Comparison of ENCODE assay signal across 9 mouse cellular contexts in genomic region chr11:32709563-32709962, GRCm38 (mm10).
DNase-seq lines count a peak whose midpoint lies in the region; ATAC-seq and TF ChIP-seq lines count a peak whose summit lies in the region.
"Had no signal": no experiment of that assay in that cellular context is flagged by ENCODE, and none has a peak within 500 bp of the region (broad histone marks: within the 10 kb centered on the region; RNA-seq: fewer than 3 reads in every experiment).

No protein-coding gene starts in this region.

- 15% methylated on average over 1 of the region's 1 CpGs for WGBS in kidney, embryonic 14.5 days

- 0 out of 2 replicates have a peak, but pooled peaks cover 3% of the 10 kb centered on the region for H3K4me1 ChIP-seq in kidney, embryonic 14.5 days (ENCODE audit: control insufficient read depth, insufficient read depth, low read length)
- peaks cover 13 to 56% of the 10 kb centered on the region in 2 experiments for H3K4me1 ChIP-seq in CH12.LX (ENCODE audit: control insufficient read depth in 1 of 2, insufficient read depth in 2 of 2)

- no peak overlapping the region for H3K9ac ChIP-seq in kidney, embryonic 14.5 days (ENCODE audit: low read depth, low read length)
- no peak overlapping the region for H3K9ac ChIP-seq in CH12.LX (ENCODE audit: insufficient read depth, low read depth)
- H3K9ac ChIP-seq: limb, embryonic 15.5 days had no signal

- H3K4me2 ChIP-seq in kidney, embryonic 14.5 days (replicated peaks; ENCODE audit: low read depth, low read length): no peak overlapping the region
- no peak overlapping the region for H3K4me2 ChIP-seq in CH12.LX (ENCODE audit: insufficient read depth, low read depth, poor library complexity, severe bottlenecking)
- H3K4me2 ChIP-seq: limb, embryonic 15.5 days had no signal

- H3K79me2 ChIP-seq in CH12.LX (replicated peaks; ENCODE audit: control insufficient read depth, extremely low read depth, insufficient read depth, poor library complexity, severe bottlenecking): peaks cover 30% of the 10 kb centered on the region

- H3K9me3 ChIP-seq in kidney, embryonic 14.5 days (ENCODE audit: control insufficient read depth, low read length): no peaks in the 10 kb centered on the region
- no peaks in the 10 kb centered on the region for H3K9me3 ChIP-seq in CH12.LX (replicated peaks; ENCODE audit: low read length)
- H3K9me3 ChIP-seq: limb, embryonic 15.5 days had no signal

- ATAC-seq in kidney, embryonic 14.5 days (ENCODE audit: low FRiP score, low TSS enrichment): no peak

- peak; percentile 72 for DNase-seq in kidney, postnatal 10 days
- peak; percentile 38 to 41 for DNase-seq in B cell, adult 2 months
- DNase-seq in CH12.LX (ENCODE audit: extremely low read depth): peak; percentile 58
- DNase-seq in cerebellum, postnatal 36 days: peak; percentile 53 to 77
- DNase-seq in kidney, postnatal 36 days: peak; percentile 62 to 68
- DNase-seq in retina, postnatal 1 day: peak; percentile 78

- peak; percentile 96 for TF ChIP-seq RAD21 in CH12.LX (IDR thresholded peaks at IDR 0.05; ENCODE audit: low read depth, low read length)

- in situ Hi-C loops in CH12.LX (cut with MboI; ENCODE audit: low pct_ligation_motif_present, low pct_unique_long_range_greater_than_20kb, low sequenced_read_pairs): loop anchor here (5.0 to 10.0 kb wide), 2 partner anchors 87 to 175 kb away; partner anchors contain the start of genes Efcab9 and Stk10

- dilution Hi-C loops in CH12.LX (cut with MboI; ENCODE audit: extremely low pct_ligation_motif_present, extremely low pct_unique_long_range_greater_than_20kb, low sequenced_read_pairs): no loop called here

- TF ChIP-seq POLR2A in CH12.LX (IDR thresholded peaks at IDR 0.05; ENCODE audit: low read depth, low read length): no peak

- H3K36me3 ChIP-seq in kidney, embryonic 14.5 days (ENCODE audit: control insufficient read depth, insufficient read depth, low read length): peaks cover 23% of the 10 kb centered on the region
- peaks cover 15 to 56% of the 10 kb centered on the region in 2 experiments for H3K36me3 ChIP-seq in CH12.LX (replicated peaks in 1 of 2; ENCODE audit: control insufficient read depth in 1 of 2, insufficient read depth in 1 of 2, low read length in 1 of 2)

- no peaks in the 10 kb centered on the region for H3K27me3 ChIP-seq in kidney, embryonic 14.5 days (ENCODE audit: control insufficient read depth, insufficient read depth, low read length)
- H3K27me3 ChIP-seq in CH12.LX (replicated peaks): no peaks in the 10 kb centered on the region
- H3K27me3 ChIP-seq: limb, embryonic 15.5 days had no signal

- H3K27ac ChIP-seq in kidney, embryonic 14.5 days (ENCODE audit: low read depth, low read length): no peak overlapping the region
- H3K27ac ChIP-seq in CH12.LX (ENCODE audit: insufficient read depth, low read depth): no peak overlapping the region
- H3K27ac ChIP-seq: limb, embryonic 15.5 days had no signal

- H3K4me3 ChIP-seq in kidney, embryonic 14.5 days (ENCODE audit: low read length): no peak overlapping the region
- H3K4me3 ChIP-seq in CH12.LX (replicated peaks in 1 of 3; ENCODE audit: low read depth in 2 of 3, low read length in 2 of 3, poor library complexity in 1 of 3): no peak overlapping the region
- H3K4me3 ChIP-seq: erythroblast, embryonic 14.5 days; limb, embryonic 15.5 days had no signal

- TF ChIP-seq CTCF in CH12.LX (conservative IDR thresholded peaks at IDR 0.05 in 1 of 2, IDR thresholded peaks at IDR 0.05 in 1 of 2; ENCODE audit: low read depth in 2 of 2, low read length in 2 of 2): peak; percentile 56 to 97

- TF ChIP-seq EP300 in CH12.LX (IDR thresholded peaks at IDR 0.05; ENCODE audit: low read length): 0 out of 2 replicates have a peak, but pooled peaks have one; percentile 26

TF ChIP-seq in CH12.LX, 34 proteins besides CTCF, POLR2A, EP300 and RAD21:
- TF ChIP-seq JUN (IDR thresholded peaks at IDR 0.05; ENCODE audit: insufficient read depth, low read depth, low read length) (no peak), CHD1 (IDR thresholded peaks at IDR 0.05; ENCODE audit: low read depth, low read length) (no peak), KAT2A (IDR thresholded peaks at IDR 0.05; ENCODE audit: insufficient replicate concordance, low read length) (no peak), GABPA (IDR thresholded peaks at IDR 0.05; ENCODE audit: insufficient replicate concordance, low read depth, low read length) (no peak), MAZ (IDR thresholded peaks at IDR 0.05; ENCODE audit: low read depth, low read length) (no peak), ELF1 (IDR thresholded peaks at IDR 0.05; ENCODE audit: low read depth, low read length) (0 out of 2 replicates have a peak, but pooled peaks have one; percentile 10), MEF2A (IDR thresholded peaks at IDR 0.05; ENCODE audit: borderline replicate concordance, low read depth, low read length) (no peak), MAX (IDR thresholded peaks at IDR 0.05; ENCODE audit: low read length) (no peak), POLR2AphosphoS2 (IDR thresholded peaks at IDR 0.05; ENCODE audit: low read depth, low read length) (no peak), TCF12 (IDR thresholded peaks at IDR 0.05; ENCODE audit: low read depth, low read length) (no peak), CHD2 (IDR thresholded peaks at IDR 0.05; ENCODE audit: low read length) (no peak), SIN3A (IDR thresholded peaks at IDR 0.05; ENCODE audit: low read length) (0 out of 2 replicates have a peak, but pooled peaks have one; percentile 50), MAFK (IDR thresholded peaks at IDR 0.05; ENCODE audit: insufficient replicate concordance, low read length) (no peak), NELFE (IDR thresholded peaks at IDR 0.05; ENCODE audit: low read depth, low read length) (no peak), SMC3 (IDR thresholded peaks at IDR 0.05; ENCODE audit: low read depth, low read length) (peak; percentile 90), RCOR1 (conservative IDR thresholded peaks at IDR 0.05; ENCODE audit: low read depth, low read length) (no peak), ZMIZ1 (IDR thresholded peaks at IDR 0.05; ENCODE audit: low read depth, low read length) (no peak), IRF4 (IDR thresholded peaks at IDR 0.05; ENCODE audit: low read depth, low read length) (no peak), HCFC1 (IDR thresholded peaks at IDR 0.05; ENCODE audit: low read depth, low read length) (0 out of 2 replicates have a peak, but pooled peaks have one; percentile 12), TBP (conservative IDR thresholded peaks at IDR 0.05; ENCODE audit: low read depth, low read length) (no peak), USF2 (conservative IDR thresholded peaks at IDR 0.05; ENCODE audit: low read depth, low read length) (no peak), E2F4 (IDR thresholded peaks at IDR 0.05; ENCODE audit: insufficient replicate concordance, low read depth, low read length) (no peak), BHLHE40 (IDR thresholded peaks at IDR 0.05; ENCODE audit: low read depth, low read length) (no peak), PAX5 (IDR thresholded peaks at IDR 0.05; ENCODE audit: low read length) (no peak), USF1 (IDR thresholded peaks at IDR 0.05; ENCODE audit: low read depth, low read length) (no peak), UBTF (IDR thresholded peaks at IDR 0.05; ENCODE audit: low read depth, low read length) (no peak), ZC3H11A (IDR thresholded peaks at IDR 0.05; ENCODE audit: low read depth, low read length) (peak; percentile 62; the same call in 1 of the 2 replicates), ZNF384 (IDR thresholded peaks at IDR 0.05; ENCODE audit: low read depth, low read length) (peak; percentile 29; the same call in 1 of the 2 replicates), MYC (IDR thresholded peaks at IDR 0.05; ENCODE audit: low read depth, low read length) (peak; percentile 33; the same call in 1 of the 2 replicates), NRF1 (IDR thresholded peaks at IDR 0.05; ENCODE audit: low read depth, low read length) (no peak), ZKSCAN1 (IDR thresholded peaks at IDR 0.05; ENCODE audit: borderline replicate concordance, low read depth, low read length) (no peak), JUND (conservative IDR thresholded peaks at IDR 0.05; ENCODE audit: low read depth, low read length) (0 out of 2 replicates have a peak, but pooled peaks have one; percentile 21), MXI1 (IDR thresholded peaks at IDR 0.05; ENCODE audit: low read depth, low read length) (0 out of 2 replicates have a peak, but pooled peaks have one; percentile 29), ETS1 (conservative IDR thresholded peaks at IDR 0.05; ENCODE audit: low read depth, low read length) (no peak)
